Mouse (Mus musculus): Measurements from ENCODE around the gene Psmd14. TPM values are rescaled to one million over a fixed set of nuclear protein-coding genes. Genes with fewer than 3 reads are reported as not detected.

Gene Psmd14
- polyA plus RNA-seq, 1 experiment from 2014 or later, result 271 TPM

- Histone ChIP-seq H3K27ac (replicated peaks) (no peak overlapping the region), H3K27me3 (ENCODE audit: low read depth, poor library complexity, severe bottlenecking) (no peaks in the 10 kb centered on the region), H3K4me3 (no peak overlapping the region), H3K4me1 (no peaks in the 10 kb centered on the region), H3K9me3 (replicated peaks) (no peaks in the 10 kb centered on the region), H3K36me3 (no peaks in the 10 kb centered on the region)
- 88% methylated on average over 2 of the region's 2 CpGs for WGBS
- DNase-seq (ENCODE audit: low spot score), result no peak
These were observed 125.8 kb downstream of the Psmd14 start for GRCm38 (mm10) chr2:61837243-61837806.

Small RNA genes within 50 kb of the gene (microRNA-seq; reads per million reads assigned to microRNA genes)
- not detected for gene Gm22403

Other genes with a start within 250 kb of the Psmd14 start
- gene Tank, start 133.1 kb upstream of the Psmd14 start, polyA plus RNA-seq (2016; fragmentation: Nextera tagmentation; extraction: Ambion mirVana), result 24.2 and 27.1 TPM in 2 replicates
- 0.23 and 0.26 TPM in 2 replicates for gene Tbr1, start 91.2 kb downstream of the Psmd14 start, polyA plus RNA-seq (2016; fragmentation: Nextera tagmentation; extraction: Ambion mirVana)